Mouse (Mus musculus): ENCODE data around the gene Gjc1. TPM values are rescaled to one million over a fixed set of nuclear protein-coding genes. Genes with fewer than 3 reads are reported as not detected.

Gene Gjc1
- polyA plus RNA-seq, 1 experiment from 2014 or later, result 71.5 TPM

DNA sequence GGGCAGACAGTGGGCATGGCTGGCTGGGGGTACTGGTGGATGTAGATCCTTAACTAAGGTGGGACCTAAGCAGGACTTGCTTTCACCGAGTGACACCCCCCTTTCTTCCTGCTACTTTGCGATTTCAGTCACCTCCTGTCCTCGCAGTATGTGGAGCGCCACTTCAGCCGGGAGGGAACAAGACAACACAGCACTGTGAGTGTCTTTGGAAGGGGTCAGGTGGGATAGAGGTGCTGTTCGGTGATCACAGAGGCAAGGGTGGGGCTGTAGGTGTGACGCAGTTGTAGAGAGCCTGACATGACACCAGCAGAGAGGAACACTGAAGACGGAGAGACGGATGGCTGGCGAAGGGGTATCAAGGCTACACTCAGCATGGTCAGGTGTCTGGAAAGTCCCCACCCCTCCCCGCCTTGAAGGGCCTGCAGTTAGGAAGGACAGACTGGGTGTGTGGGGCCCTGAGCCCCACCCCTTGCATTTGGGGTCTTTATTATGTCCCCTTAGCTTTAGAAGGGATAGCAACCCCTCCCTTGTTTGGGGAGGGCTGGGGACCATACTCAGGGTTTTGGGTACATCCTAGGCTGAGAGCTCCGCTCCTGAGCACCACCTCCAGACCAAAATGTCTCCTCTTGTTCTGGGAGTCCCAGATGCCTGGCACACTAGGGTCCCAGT is 49.4 kb downstream of the Gjc1 start:
- no peak overlapping the region for H3K4me2 ChIP-seq
- H3K4me1 ChIP-seq, result peaks cover 8% of the 10 kb centered on the region
- WGBS, result 64% methylated on average over 12 of the region's 12 CpGs
- H3K4me3 ChIP-seq, result no peak overlapping the region
- H3K9me3 ChIP-seq, result no peaks in the 10 kb centered on the region
- H3K27ac ChIP-seq, result no peak overlapping the region
- no peak overlapping the region for H3K9ac ChIP-seq
- ATAC-seq (ENCODE audit: borderline replicate concordance, extremely low read depth, low FRiP score, low TSS enrichment), result no peak
- H3K27me3 ChIP-seq, result peaks cover 10% of the 10 kb centered on the region; the same call in 1 of the 2 replicates
- H3K36me3 ChIP-seq, result no peaks in the 10 kb centered on the region

DNA sequence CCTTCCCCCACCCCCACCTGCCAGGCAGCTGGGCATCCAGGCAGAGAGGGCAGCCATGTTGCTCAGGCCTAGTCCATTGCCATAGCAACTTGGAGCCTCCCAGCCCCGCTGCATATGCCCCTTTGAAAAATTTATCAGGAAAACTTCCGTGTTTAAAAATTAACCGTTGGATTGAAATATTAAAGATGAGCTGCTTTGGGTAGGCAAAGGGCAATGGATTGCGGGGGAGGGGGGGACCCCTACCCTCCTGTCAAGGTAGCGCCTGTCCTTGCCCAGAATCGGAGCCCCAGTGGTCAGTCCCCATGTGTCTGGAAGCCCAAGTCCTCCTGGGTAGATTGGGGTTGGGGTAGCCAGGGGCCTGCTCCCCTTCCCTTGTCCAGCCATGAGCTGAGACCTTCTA is 50.4 kb downstream of the Gjc1 start:
- 0 out of 2 replicates have a peak, but pooled peaks cover 4% of the 10 kb centered on the region for H3K4me1 ChIP-seq
- no peak for ATAC-seq (ENCODE audit: borderline replicate concordance, extremely low read depth, low FRiP score, low TSS enrichment)
- no peaks in the 10 kb centered on the region for H3K9me3 ChIP-seq
- no peak overlapping the region for H3K4me2 ChIP-seq
- 72% methylated on average over 6 of the region's 6 CpGs for WGBS
- H3K27me3 ChIP-seq, result peaks cover 10% of the 10 kb centered on the region; the same call in 1 of the 2 replicates
- no peak overlapping the region for H3K9ac ChIP-seq
- H3K36me3 ChIP-seq, result no peaks in the 10 kb centered on the region
- H3K27ac ChIP-seq, result no peak overlapping the region
- no peak overlapping the region for H3K4me3 ChIP-seq

DNA sequence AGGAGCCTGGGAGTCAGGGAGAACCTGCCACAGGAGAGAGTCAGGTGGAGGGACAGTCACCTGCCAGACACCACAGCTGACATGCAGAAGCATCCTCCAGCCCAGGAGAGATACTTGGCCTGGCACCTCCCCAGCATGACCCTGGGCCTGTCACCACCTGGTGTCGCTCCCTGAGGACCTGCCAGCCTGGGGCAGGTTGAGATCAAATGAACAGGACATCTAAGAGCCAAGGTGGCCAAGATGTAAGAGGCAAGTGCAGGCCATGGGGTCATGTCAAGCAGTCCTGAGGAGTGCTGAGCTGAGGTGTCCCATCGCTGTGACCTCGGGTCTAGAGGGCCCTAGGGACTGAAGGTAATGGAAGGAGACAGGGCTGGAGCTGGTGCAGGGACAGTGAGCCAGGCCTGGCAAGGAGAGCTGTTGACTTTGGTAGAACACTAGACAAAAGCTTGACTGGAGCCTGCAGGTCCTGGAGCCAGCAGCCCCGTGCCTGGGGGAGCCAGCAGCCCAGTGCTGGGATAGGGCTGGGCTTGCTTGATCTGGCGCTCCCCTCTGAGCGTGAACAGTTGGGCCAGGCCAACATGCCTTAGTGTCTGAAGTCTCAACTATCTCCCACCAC is 52.3 kb downstream of the Gjc1 start:
- no peak for ATAC-seq (ENCODE audit: borderline replicate concordance, extremely low read depth, low FRiP score, low TSS enrichment)
- Histone ChIP-seq H3K9ac (no peak overlapping the region), H3K4me3 (no peak overlapping the region), H3K4me1 (peaks cover 8% of the 10 kb centered on the region; the same call in 1 of the 2 replicates), H3K4me2 (no peak overlapping the region), H3K36me3 (no peaks in the 10 kb centered on the region), H3K27me3 (peaks cover 18% of the 10 kb centered on the region), H3K27ac (no peak overlapping the region), H3K9me3 (no peaks in the 10 kb centered on the region)
- WGBS, result 67% methylated on average over 6 of the region's 6 CpGs

DNA sequence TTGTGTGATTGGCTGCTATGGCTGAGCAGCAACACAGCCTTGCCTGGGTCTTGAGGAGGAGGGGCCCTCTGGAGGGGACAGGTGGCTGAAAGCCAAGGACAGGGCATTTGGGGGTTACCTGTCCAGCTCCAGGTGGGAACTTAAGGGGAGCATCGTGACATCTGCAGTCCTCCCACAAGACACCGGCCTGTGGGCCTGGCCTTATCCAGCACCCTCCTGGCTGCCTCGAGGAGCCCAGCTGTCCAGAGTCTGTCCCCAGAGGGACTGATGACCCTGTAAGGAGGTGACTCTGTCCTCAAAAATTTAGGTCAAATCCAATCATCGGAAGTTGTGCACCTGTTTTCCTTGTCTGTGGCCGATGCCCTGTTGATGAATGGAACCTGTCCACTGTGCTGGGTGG is 54.1 kb downstream of the Gjc1 start:
- Histone ChIP-seq H3K27ac (no peak overlapping the region), H3K36me3 (no peaks in the 10 kb centered on the region), H3K27me3 (peaks cover 28% of the 10 kb centered on the region), H3K9ac (no peak overlapping the region), H3K4me1 (peaks cover 15% of the 10 kb centered on the region), H3K4me3 (no peak overlapping the region), H3K9me3 (no peaks in the 10 kb centered on the region), H3K4me2 (no peak overlapping the region)
- WGBS, result 78% methylated on average over 5 of the region's 5 CpGs
- ATAC-seq (ENCODE audit: borderline replicate concordance, extremely low read depth, low FRiP score, low TSS enrichment), result no peak

DNA sequence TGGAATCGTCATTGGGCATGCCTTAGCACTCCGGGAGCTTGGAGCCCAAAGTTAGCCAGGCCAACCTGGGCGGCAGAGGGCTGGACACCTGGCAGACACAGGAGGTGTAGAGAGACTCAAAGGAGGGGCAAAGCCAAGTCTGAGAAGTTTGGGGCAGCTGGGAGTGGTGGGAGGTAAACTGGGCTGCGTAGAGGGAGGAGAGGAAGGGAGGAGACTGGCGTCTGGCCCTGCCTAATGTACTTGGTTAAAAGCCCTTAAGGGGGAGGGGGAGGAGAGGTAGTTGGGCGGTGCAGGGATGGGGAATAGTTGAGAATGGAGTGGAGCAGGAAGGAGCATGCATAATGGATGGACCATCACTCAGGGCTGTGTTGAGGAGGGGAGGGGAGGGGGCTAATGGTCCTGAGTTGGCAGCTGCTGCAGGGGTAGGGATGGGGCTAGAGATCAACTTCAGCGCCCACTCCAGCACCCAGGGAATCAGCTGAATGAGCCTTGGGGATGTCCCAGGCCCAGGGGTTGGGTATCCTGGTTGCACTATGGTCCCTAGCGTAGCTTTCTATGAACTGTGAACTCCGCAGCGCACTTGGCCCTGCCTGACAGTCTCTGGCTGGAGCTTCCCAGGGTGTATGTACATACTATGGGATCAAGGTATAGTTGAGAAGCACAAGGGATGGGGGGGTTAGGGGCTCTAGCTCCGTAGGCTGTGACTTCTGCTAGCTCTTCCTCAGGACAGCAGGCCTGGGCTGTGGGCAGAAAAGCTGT is 56.3 kb downstream of the Gjc1 start:
- peaks cover 15% of the 10 kb centered on the region for H3K4me1 ChIP-seq
- WGBS, result 55% methylated on average over 11 of the region's 11 CpGs
- no peaks in the 10 kb centered on the region for H3K36me3 ChIP-seq
- no peak overlapping the region for H3K27ac ChIP-seq
- no peak overlapping the region for H3K9ac ChIP-seq
- peaks cover 31% of the 10 kb centered on the region for H3K27me3 ChIP-seq
- no peak for ATAC-seq (ENCODE audit: borderline replicate concordance, extremely low read depth, low FRiP score, low TSS enrichment)
- H3K4me3 ChIP-seq, result no peak overlapping the region
- H3K9me3 ChIP-seq, result no peaks in the 10 kb centered on the region
- H3K4me2 ChIP-seq, result no peak overlapping the region

DNA sequence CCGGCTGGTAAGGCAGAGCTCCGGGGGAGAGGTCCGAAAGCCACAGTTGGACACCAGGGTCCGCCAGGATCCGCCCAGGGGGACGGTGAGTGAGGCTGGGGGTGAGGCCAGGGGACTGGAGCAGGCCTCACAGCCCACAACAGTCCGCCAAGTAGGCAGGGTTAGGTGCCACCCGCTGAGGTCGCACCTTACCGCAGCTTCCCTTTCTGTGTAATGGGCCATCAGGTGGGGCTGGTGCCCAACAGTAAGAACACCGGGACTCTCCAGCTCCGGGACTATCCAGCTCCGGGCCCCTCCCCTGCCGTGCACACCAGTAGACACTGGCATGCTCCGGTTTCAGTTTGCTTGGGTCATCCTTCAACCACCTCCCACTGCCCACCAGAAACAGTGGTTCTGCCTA is 57.3 kb downstream of the Gjc1 start:
- no peak overlapping the region for H3K9ac ChIP-seq
- H3K4me2 ChIP-seq, result peak overlapping the region; percentile 100
- H3K4me3 ChIP-seq, result peak overlapping the region; percentile 56
- ATAC-seq (ENCODE audit: borderline replicate concordance, extremely low read depth, low FRiP score, low TSS enrichment), result 0 out of 2 replicates have a peak, but pooled peaks have one; percentile 25
- H3K27me3 ChIP-seq, result peaks cover 31% of the 10 kb centered on the region
- 12% methylated on average over 15 of the region's 15 CpGs for WGBS
- no peak overlapping the region for H3K27ac ChIP-seq
- H3K9me3 ChIP-seq, result no peaks in the 10 kb centered on the region
- peaks cover 15% of the 10 kb centered on the region for H3K4me1 ChIP-seq
- H3K36me3 ChIP-seq, result no peaks in the 10 kb centered on the region

DNA sequence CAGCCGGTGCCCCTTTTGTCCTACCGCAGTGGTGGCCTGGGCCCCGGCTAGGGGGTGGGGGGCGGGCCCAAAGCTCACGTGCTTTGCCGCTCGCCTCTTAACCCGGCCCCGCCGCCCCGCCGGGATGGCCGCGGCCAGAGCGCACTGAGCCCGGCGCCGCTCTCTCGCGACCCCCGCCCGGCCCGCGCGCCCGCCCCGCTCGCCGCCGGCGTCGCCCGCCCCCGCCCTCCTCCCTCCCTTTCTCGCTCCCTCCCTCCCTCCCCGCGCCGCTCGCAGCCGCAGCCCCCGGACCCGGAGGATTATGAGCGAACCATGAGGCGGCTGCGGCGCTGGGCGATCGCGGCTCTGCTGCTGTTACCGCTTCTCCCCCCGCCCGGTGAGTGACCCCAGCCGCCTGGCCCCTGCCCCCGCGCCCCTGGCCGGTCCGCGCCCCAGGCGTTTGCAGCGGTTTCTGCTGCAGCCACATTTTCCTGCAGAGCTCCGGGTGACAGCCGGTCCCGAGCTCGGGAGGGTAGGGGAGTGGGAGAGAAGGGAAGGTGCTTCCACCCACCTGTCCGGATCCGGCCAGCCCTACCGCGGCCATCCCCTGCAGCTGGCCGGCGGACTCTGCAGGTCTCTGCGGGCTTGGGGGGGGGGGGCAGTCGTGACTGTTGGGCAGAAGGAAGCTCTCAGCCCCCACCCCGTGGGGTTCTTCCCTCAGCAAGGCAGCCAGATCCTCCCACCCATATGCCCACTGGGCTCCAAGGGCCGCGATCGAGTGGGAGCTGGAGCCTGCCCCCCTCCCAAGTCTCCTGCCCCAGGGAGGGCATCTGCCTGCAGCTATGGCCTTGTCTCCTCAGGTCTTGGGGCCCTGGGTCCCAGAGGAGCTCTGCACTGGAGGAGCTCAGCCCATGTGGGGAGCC is 57.9 kb downstream of the Gjc1 start, which contains the start of gene Adam11:
Gene Adam11, plus strand, starts transcription at position 131 of the 902 bp plus-strand sequence.
- ATAC-seq (ENCODE audit: borderline replicate concordance, extremely low read depth, low FRiP score, low TSS enrichment), result peak; percentile 9; the same call in 1 of the 2 replicates
- no peak within 1 kb of the TSS for H3K27ac ChIP-seq
- no peaks in the 10 kb centered on the region for H3K9me3 ChIP-seq
- H3K9ac ChIP-seq, result peak within 1 kb of the TSS; percentile 62
- H3K4me2 ChIP-seq, result peak within 1 kb of the TSS; percentile 100
- H3K4me3 ChIP-seq, result peak within 1 kb of the TSS; percentile 56
- H3K36me3 ChIP-seq, result no peaks in the 10 kb centered on the region
- peaks cover 31% of the 10 kb centered on the region for H3K27me3 ChIP-seq
- H3K4me1 ChIP-seq, result peaks cover 15% of the 10 kb centered on the region
- WGBS, result 1% methylated on average over 67 of the region's 76 CpGs

DNA sequence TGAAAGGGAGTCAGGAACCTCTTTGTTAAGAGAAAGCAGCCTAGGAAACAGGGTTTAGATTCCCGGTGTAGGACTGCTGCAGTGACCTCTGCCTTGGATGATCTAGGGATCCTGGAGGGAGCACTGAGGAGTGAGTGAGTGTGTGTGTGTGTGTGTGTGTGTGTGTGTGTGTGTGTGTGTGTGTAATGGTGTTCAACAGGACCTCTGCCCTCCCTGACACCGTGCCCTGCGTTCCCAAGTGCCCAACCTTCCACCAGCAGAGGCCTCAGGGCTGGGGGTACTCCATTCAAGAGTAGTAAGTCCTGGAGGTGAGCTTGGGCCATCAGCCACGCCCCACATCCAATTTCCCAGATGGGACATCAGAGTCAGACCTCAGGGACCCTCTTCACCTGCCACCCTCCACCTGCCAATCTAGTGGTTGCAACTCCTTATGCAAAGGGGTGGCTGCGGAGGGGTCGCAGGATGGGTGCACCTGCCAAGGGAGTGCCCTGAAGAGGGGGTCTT is 58.6 kb downstream of the Gjc1 start:
- Histone ChIP-seq H3K36me3 (no peaks in the 10 kb centered on the region), H3K4me1 (peaks cover 15% of the 10 kb centered on the region), H3K9me3 (no peaks in the 10 kb centered on the region), H3K4me3 (peak overlapping the region; percentile 56), H3K27me3 (peaks cover 31% of the 10 kb centered on the region), H3K9ac (no peak overlapping the region), H3K4me2 (peak overlapping the region; percentile 100), H3K27ac (no peak overlapping the region)
- ATAC-seq (ENCODE audit: borderline replicate concordance, extremely low read depth, low FRiP score, low TSS enrichment), result no peak
- 24% methylated on average over 6 of the region's 6 CpGs for WGBS

DNA sequence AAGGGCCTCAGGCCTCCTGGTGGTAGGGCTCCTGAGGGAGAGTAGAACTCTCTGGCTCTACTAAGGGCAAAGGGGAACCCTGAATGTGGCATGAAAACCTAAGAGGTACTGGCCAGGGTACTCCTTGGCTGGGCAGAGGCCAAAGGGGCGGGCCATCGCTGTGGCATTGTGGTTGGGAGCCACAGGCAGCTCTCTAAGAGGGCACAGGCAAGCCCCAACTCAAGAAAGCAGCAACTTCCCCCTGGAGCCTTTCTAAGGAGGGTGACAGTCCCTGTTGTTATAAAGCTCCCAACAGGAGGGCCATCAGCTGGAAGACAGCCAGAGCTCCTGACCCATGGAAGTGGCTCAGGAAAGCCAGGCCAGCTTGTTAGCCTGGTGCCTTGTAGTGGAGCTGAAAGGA is 60.5 kb downstream of the Gjc1 start:
- no peak overlapping the region for H3K4me2 ChIP-seq
- H3K27ac ChIP-seq, result no peak overlapping the region
- H3K4me1 ChIP-seq, result peaks cover 22% of the 10 kb centered on the region
- 74% methylated on average over 2 of the region's 2 CpGs for WGBS
- H3K9me3 ChIP-seq, result no peaks in the 10 kb centered on the region
- no peak overlapping the region for H3K9ac ChIP-seq
- H3K4me3 ChIP-seq, result no peak overlapping the region
- ATAC-seq (ENCODE audit: borderline replicate concordance, extremely low read depth, low FRiP score, low TSS enrichment), result no peak
- no peaks in the 10 kb centered on the region for H3K36me3 ChIP-seq
- peaks cover 31% of the 10 kb centered on the region for H3K27me3 ChIP-seq

DNA sequence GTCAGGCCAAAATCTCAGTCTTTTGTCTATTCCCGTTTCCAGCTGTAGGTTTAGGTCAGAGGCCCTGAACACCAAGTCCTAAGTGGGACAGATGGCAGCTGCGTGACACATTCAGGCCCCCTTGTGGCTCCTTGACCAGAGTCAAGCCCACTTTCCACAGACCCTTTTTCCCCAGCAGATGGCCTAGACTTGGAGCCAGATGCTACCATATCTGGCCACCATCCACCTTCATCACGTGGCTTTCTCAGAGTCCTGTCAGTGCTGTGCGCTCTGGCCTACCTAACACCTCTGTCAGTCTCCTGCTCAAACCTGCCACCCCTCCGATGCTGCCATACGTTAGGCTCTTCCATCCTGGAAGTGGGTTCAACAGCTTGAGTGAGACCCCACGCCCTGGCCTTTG is 64.1 kb downstream of the Gjc1 start:
- Histone ChIP-seq H3K36me3 (no peaks in the 10 kb centered on the region), H3K27ac (no peak overlapping the region), H3K4me1 (peaks cover 16% of the 10 kb centered on the region), H3K4me3 (no peak overlapping the region), H3K9ac (no peak overlapping the region), H3K9me3 (no peaks in the 10 kb centered on the region), H3K4me2 (no peak overlapping the region), H3K27me3 (peaks cover 3% of the 10 kb centered on the region; the same call in 1 of the 2 replicates)
- ATAC-seq (ENCODE audit: borderline replicate concordance, extremely low read depth, low FRiP score, low TSS enrichment), result no peak
- WGBS, result 70% methylated on average over 7 of the region's 7 CpGs

DNA sequence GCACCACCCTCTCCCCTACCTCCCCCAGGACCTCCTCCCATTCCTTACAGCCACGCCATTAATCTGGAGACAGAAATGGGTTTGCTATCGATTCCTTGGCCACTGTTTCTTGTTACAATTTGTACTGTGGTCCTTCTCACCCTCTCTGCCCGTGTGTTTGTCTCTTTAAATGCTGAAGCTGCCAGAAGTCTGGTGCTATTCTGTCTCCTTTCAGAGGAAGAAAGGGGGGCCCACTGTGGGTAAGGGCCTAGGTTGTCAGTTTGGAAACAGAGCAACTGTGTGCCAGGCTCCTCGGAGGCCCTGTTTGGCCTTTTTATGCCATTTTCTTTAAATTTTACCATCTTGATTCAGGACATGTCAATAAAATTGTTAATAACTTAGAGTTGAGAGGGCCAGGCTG is 65.1 kb downstream of the Gjc1 start:
- Histone ChIP-seq H3K4me1 (peaks cover 18% of the 10 kb centered on the region), H3K4me3 (no peak overlapping the region), H3K9ac (no peak overlapping the region), H3K4me2 (peak overlapping the region; percentile 43), H3K36me3 (no peaks in the 10 kb centered on the region), H3K9me3 (no peaks in the 10 kb centered on the region), H3K27me3 (no peaks in the 10 kb centered on the region), H3K27ac (no peak overlapping the region)
- no peak for ATAC-seq (ENCODE audit: borderline replicate concordance, extremely low read depth, low FRiP score, low TSS enrichment)
- WGBS, result 33% methylated on average over 4 of the region's 4 CpGs

Measured in lung, embryonic 15.5 days (tissue).